Mouse (Mus musculus) kidney, adult 2 months (tissue): ENCODE results near the gene Inhbe.

Experiments
- CTCF ChIP-seq: fragments of 200-500 bp; conservative IDR thresholded peaks from 2 replicates; pipeline ENCODE4 v1.5.1; 2011; ENCODE audit warnings: low read depth, mild to moderate bottlenecking, control low read depth, low read length, moderate library complexity, mixed read lengths; ENCODE audit not compliant: insufficient read depth, insufficient read length
- POLR2A ChIP-seq: fragments of 200-500 bp; IDR thresholded peaks from one replicate; pipeline ENCODE4 v1.6.1; 2011; ENCODE audit warnings: low read depth, low read length, control low read depth

DNA sequence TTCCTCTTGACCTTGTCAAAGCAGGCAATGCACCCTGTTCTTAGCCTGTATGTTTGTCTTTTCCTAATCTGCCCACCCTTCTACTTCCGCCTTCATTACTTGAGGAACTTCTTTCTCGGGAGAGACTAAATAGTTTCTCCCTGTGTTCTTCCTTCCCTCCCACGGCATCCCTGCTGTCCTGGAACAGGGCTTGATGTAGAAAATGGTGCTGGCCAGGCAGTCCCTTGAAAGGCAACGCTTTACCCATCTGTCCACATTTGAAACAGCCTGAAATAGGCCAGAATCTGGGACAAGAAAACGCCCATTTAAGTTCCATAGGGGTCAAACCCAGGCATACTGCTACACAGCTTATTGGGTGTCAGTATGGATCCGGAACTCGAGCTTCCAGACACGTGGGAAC is 4.4 kb downstream of the Inhbe start:
- TF ChIP-seq CTCF: no peak
- TF ChIP-seq POLR2A: no peak
